Mouse (Mus musculus) spleen, adult 2 months (tissue): ENCODE measurements at regions not wholly inside any gene's neighbourhood (a gene's known extent, or its start where the extent isn't known, plus 50 kb on each side); places are given as distances from the start of the nearest gene placed in this dataset.

Experiments used
- CTCF ChIP-seq: fragments of 200-500 bp; IDR thresholded peaks from 2 replicates; pipeline ENCODE4 v1.5.1; 2011; ENCODE audit warnings: mild to moderate bottlenecking, inconsistent platforms; ENCODE audit not compliant: insufficient read depth, insufficient read length, insufficient replicate concordance; ENCODE audit errors: extremely low read depth
- POLR2A ChIP-seq: fragments of 200-500 bp; IDR thresholded peaks from 2 replicates; pipeline ENCODE4 v1.6.1; 2011; ENCODE audit warnings: low read depth, low read length, inconsistent platforms

DNA sequence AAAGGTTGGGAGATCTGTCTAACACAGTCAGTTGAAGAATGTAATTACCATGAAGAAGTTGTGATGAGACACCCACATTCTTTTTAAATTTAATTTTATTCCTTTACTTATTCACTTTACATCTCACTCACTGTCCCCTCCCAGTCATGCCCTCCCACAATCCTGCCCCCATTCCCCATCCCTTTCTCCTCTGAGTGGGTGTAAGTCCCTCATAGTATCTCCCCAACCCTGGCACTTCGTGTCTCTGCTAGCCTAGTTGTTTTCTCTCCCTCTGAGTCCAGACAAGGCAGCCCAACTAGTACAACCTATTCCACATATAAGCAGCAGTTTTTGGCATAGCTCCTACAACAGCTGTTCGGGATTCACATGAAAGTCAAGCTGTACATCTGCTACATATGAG is 487.3 kb downstream of the Gm9195 start:
- TF ChIP-seq CTCF (no peak), POLR2A (no peak)
